Mouse (Mus musculus): ENCODE measurements around the gene Cenpf.
"Not testable (repeated sequence)": the region's sequence is repeated elsewhere in the genome, so short reads cannot be mapped to it uniquely, and the experiment has no call there.

The Cenpf gene

DNA sequence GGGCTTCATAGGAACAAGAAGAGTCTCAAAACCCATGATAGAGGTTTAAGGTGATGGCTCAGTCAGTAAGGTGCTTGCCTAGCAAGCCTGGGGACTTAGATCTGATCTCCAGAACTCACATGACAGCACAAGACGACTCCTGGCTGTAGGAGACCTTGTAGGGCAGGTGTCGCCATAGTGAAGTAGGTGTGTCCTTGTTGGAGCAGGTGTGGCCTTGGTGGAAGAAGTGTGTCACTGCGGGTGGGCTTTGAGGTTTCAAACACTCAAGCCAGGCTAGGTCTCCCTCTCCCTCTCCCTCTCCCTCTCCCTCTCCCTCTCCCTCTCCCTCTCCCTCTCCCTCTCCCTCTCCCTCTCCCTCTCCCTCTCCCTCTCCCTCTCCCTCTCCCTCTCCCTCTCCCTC is 4.6 kb upstream of the Cenpf start:
- DNase-seq: not testable (repeated sequence)

DNA sequence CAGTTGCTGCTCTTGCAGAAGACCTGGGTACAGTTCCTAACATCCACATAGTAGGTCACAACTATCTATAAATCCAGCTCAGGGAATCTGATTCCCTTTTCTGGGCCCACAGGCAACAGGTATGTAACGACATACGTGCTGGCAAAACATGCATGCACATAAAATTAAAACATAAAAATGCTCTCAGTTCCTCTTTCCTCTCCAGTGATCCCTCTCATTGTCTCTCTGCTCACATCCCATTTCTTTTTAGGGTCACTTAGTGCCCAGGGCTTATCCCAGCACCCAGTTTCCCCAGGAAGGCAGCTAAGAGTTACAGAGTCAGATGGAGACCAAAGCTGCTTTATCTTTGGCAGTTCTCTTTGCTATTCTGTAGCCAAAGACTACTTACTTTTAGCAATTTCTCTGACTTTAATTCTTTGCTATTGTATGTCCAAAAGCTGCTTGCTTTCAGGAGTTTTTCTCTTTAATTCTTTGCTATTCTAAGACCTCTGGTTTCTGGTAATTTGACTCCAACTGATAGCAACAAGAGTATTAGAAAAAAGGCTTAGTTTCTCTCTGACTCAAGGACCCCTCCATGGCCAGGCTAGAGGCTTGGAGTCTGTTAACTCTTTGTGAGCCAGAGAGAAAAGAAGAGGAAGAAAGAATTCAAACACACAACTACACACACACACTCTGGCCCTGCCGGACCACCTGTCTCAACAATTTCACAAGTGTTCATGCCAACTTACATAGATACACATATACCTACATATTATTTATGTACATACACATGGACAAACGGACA is 1.4 kb upstream of the Cenpf start:
- no peak for DNase-seq

GRCm38 (mm10) chr1:189688388-189688750 is 483 bp upstream of the Cenpf start:
- no peak for DNase-seq

- no peak for DNase-seq
Measured at GRCm38 (mm10) chr1:189686025-189686424, 1.9 kb downstream of the Cenpf start.

DNA sequence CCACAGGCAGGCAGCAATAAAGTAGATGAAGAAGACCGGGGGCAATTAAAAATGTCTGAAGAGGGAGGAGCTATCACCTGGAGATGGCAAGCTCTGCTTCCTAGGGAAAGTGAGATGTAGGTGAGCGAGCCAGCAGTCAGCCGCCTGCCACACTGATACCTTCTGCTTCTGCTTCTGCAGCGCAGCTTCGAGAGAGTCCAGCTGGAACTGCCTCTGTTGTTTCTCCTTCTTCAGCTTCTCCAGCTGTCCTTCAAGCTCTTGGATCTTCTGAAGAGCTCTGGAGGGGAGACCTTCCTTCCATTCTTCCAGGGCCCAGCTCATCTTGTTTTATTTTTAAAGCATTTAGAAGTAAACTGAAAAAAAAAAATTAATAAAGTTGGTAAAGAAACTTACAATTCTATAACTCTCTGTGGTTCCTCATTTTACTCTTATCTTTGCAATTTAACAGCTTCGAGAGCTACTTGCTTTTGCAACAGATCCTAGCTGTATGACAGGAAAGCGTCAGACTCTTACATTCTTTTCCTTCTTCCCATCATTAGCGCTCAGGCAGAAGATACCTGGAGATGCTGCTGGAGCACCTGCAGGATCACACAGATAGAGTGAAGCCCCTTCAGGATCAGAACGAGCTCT is 3.0 kb downstream of the Cenpf start:
- no peak for DNase-seq

DNA sequence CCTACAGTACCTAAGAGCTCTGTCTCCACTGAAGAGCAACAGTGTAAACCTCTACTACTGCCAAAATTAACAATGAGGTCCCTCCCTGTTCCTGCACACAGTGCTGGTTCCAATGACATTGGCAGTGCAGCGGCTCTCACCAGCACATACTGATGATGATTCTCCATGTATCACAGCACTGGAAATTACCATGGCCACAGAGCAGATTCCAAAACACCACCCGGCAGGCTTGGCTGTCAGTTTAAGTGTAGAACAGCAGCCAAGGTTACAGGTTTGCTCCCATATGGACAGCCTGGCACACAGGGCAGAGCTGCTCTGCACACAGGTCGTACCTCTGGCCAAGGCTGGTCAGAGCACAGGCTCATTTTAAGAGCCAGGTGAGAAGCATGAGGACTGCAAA is 8.3 kb downstream of the Cenpf start:
- no peak for DNase-seq

DNA sequence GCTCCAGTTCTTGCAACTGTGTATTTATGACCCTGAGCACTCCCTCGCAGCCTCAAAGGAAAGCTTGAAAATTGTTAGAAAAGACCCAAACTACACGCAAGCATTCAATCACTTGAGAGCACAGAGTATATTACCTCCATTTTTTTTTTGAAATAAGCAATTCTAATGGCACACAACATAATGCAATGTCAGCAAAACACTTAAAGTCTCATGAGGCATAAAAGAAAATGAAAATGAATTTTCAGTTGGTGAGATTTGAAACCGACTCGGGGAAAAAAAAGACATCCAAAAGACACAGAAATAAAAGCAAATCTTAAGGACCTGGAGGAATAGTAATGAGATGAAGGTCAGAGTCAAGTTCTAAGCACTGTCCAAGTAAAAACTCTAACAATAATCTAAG is 11.9 kb downstream of the Cenpf start:
- DNase-seq: no peak

DNA sequence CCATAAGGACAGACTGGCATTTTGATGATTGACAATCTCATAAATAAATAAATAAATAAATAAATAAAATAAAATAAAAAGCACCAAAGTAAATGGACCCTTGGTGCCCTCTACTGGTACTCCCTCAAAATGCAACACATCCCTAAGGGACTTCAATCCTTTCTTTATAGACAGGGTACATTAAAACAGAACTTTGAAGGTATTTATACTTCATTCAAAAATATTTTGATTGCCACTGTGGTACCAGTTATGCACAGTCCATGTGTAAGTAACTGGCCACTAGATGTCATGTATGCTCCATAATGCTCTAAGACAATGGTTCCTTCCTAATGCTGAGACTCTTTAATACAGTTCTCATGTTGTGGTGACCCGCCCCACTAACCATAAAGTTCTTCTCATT is 12.5 kb downstream of the Cenpf start:
- peak; percentile 26 to 56 for DNase-seq

DNA sequence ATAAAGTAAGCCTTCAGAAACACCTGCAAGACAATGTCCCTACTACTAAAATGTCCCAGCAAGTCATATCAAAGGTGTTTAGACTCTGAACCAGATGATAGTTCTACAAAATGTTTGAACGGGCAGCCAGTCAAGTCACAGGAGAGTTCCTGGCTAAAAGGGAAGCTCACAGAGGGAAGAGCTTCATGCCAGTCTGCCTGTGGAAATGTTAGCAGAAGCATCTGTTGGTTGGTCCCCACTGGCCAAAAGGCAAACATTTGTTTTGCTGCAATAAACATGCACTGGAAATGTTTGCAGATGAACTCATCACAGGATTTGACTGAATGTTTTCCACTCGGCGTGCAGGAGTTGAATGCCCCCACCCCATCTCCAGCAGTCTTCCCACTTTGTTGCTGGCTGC is 21.9 kb downstream of the Cenpf start:
- no peak for DNase-seq

DNA sequence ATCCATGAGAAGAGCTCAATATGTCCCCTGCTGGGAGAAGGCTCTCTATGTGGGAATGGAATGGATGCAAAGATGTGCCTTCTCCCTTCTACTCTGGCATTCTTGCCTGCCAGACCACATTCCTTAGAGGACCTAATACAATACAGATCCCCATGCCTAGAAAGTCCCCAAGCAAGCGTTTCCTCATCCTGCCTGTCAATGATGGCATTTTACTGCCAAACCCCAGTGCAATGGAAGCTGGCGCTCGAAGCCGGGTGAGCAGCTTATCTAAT is 23.1 kb downstream of the Cenpf start:
- no peak for DNase-seq

- no peak for DNase-seq
Measured at GRCm38 (mm10) chr1:189664061-189664872, 23.6 kb downstream of the Cenpf start.

DNA sequence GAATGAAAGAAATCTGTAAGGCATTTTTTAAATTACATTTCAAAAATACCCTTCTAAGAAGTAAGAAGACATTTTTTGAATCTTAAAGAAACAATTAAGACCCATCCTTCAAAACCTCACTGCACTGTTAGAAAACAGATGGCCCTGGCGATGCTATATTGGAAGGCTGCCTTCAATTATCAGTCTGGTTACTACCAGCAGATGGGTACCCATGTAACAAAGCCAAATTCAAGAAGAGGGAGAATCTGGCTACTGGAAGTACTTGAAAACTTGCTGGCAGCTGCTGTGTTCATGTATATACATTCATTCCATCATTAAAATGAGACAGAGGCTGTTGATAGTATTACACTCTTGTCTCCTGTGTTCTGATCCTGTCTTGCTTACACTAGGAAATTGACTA is 24.4 kb downstream of the Cenpf start:
- DNase-seq: no peak

GRCm38 (mm10) chr1:189661856-189662255 is 26.0 kb downstream of the Cenpf start:
- DNase-seq: peak; percentile 19 to 27

DNA sequence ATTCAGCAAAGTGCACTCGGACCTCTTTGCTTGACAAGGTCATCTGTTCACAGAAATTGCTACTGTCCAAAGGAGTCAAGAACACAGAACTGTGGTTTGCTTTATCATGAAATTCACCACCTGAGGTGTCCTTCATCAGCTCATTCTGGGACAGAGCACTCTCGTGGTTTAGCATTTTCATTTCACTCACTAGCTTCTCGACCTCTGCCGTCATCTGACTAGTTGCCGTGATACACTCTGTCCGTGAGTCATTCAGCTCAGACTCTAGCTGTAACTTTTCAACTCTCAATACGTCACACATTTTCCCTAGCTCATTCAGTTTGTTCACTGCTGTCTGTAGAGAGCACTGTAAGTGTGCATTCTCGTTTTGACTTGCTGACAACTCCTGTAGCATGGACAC is 30.5 kb downstream of the Cenpf start:
- no peak for DNase-seq

DNA sequence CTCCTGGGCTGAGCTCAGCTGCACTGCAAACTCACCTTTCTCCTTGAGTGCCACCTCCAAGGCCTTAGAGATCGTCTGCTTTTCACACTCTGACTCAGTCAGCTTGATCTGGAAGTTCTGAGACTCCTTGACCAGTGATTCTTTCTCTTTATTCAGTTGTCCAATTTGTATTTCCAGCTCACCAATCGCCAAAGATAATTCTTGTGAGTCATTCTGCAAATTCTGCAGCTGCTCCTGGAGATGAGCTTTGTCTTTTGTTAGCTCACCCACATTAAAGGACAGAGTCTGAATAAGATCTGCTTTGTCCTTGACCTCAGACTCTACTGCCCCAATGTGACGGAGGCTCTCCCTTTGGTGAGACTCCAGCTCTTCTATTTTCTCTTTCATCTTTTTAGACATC is 34.1 kb downstream of the Cenpf start:
- no peak for DNase-seq

GRCm38 (mm10) chr1:189646597-189646996 is 41.3 kb downstream of the Cenpf start:
- DNase-seq: no peak

- no peak for DNase-seq
Measured at GRCm38 (mm10) chr1:189645371-189645770, 42.5 kb downstream of the Cenpf start.

DNA sequence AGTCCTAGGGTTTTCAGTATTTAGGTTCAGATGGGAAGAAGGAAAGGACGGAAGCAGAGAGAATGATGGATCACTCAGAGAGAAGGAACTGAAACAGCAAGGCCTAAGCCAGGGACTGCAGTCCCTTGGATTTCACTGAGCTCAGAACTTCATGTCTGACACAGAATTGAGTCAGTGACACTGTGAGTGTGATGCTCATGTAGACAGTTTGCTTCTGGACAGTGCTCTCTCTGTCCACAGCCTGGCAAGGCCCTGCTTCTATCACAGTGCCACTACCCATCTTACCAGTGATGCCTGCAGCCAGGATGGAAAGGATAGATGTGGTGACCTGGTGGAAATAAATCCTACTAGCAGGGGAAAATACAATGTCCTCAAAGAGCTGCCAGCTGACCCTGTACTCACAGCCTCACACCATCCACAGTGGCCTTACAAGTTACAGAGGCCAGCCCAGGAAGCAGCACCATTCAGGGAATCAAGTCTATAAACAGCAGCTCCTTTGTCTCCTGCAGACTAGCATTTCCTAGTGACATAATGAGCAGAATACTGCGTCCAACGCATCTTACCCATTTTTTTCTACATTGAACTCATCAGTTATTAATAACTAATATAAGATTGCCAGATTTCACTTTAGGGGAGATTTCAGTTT is 43.1 kb downstream of the Cenpf start:
- DNase-seq: no peak

GRCm38 (mm10) chr1:189639581-189639980 is 48.3 kb downstream of the Cenpf start:
- no peak for DNase-seq

GRCm38 (mm10) chr1:189633791-189634190 is 54.1 kb downstream of the Cenpf start:
- no peak for DNase-seq

- DNase-seq: no peak
Measured at GRCm38 (mm10) chr1:189631906-189632675, 55.8 kb downstream of the Cenpf start.

- no peak for DNase-seq
Measured at GRCm38 (mm10) chr1:189630026-189630425, 57.9 kb downstream of the Cenpf start.
